Comparison of ENCODE assay signal across 8 mouse cellular contexts in the genomic region with DNA sequence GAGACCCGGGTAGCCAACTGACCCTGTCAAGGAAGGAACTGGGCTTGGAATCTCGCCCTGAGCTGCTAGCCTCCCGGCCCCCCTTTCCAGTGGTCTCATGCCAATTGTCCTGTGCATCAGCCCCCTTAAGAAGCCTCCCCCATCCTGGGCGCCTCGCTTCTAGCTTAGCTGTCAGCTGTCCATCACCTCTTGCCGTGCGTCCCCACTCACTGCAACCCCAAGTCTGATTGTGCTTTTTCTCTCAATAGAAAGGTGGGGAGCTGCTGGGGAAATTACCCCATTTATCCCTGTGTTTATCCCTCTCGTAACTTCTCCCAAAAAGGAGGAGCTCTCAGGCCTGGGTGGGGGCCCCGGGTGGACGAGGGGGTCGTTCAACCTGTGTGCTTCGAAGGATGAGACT. TPM values are rescaled to one million over a fixed set of nuclear protein-coding genes. Genes with fewer than 3 reads are reported as not detected.
DNase-seq lines count a peak whose midpoint lies in the region; ATAC-seq lines count a peak whose summit lies in the region.

No protein-coding gene starts in this region.

- H3K4me2 ChIP-seq in limb, embryonic 13.5 days (replicated peaks): peak overlapping the region; percentile 85

- 0 out of 2 replicates have a peak, but pooled peaks cover 7% of the 10 kb centered on the region for H3K27me3 ChIP-seq in limb, embryonic 13.5 days

- H3K9me3 ChIP-seq in limb, embryonic 13.5 days: no peaks in the 10 kb centered on the region

- WGBS in limb, embryonic 13.5 days: 12% methylated on average over 12 of the region's 12 CpGs

- H3K9ac ChIP-seq in limb, embryonic 13.5 days: peak overlapping the region; percentile 95

- intact Hi-C loops in left cerebral cortex, postnatal 4 days (cut with DNase I): no loop called here

- H3K4me1 ChIP-seq in limb, embryonic 13.5 days: peaks cover 29% of the 10 kb centered on the region

- H3K27ac ChIP-seq in limb, embryonic 13.5 days: peak overlapping the region; percentile 98; the same call in 1 of the 2 replicates

- peak; percentile 39 to 49 for DNase-seq in cerebellum, postnatal 10 days
- DNase-seq in cerebellum, adult 11 months: no peak
- DNase-seq in thymus, postnatal 14 days: peak; percentile 24
- no peak for DNase-seq in thymus, postnatal 25 days
- no peak for DNase-seq in layer of hippocampus, adult 11-12 months (ENCODE audit: low spot score)
- no peak for DNase-seq in gastrocnemius, adult 8-10 months (ENCODE audit: low spot score in 2 of 2)
- DNase-seq in left cerebral cortex, postnatal 4 days: no peak

- ATAC-seq in limb, embryonic 13.5 days (ENCODE audit: low FRiP score, low read depth): no peak

- H3K36me3 ChIP-seq in limb, embryonic 13.5 days: peaks cover 54% of the 10 kb centered on the region

- H3K4me3 ChIP-seq in limb, embryonic 13.5 days: peak overlapping the region; percentile 78

RNA-seq across cellular contexts. Expression of a gene that starts 1.5 kb away (rescaled TPM):
- 12.3 and 12.4 TPM in 2 replicates for polyA plus RNA-seq in limb, embryonic 13.5 days (2015; fragmentation: Nextera tagmentation; extraction: Ambion mirVana)
- 10 to 100 TPM; 14.6 to 17.7 (median 16.2) TPM for total RNA-seq in gastrocnemius, adult 8-10 months (2022)
- 10 to 100 TPM; 82.8 to 83.9 TPM for total RNA-seq in left cerebral cortex, postnatal 4 days (2021)

RNA-seq across cellular contexts. Expression of a gene that starts 5.3 kb away (rescaled TPM):
- polyA plus RNA-seq in limb, embryonic 13.5 days (2015; fragmentation: Nextera tagmentation; extraction: Ambion mirVana): 1.3 and 1.4 TPM in 2 replicates
- not detected for total RNA-seq in gastrocnemius, adult 8-10 months (2022)
- 1 to 10 TPM in 1 of 2 experiments, under 1 TPM in 1; 0.46 to 1.1 TPM for total RNA-seq in left cerebral cortex, postnatal 4 days (2021)

RNA-seq across cellular contexts. Expression of a gene that starts 16.0 kb away (rescaled TPM):
- polyA plus RNA-seq in limb, embryonic 13.5 days (2015; fragmentation: Nextera tagmentation; extraction: Ambion mirVana): 0.22 and 0.31 TPM in 2 replicates
- 1 to 10 TPM; 1.1 to 3.9 (median 2.5) TPM for total RNA-seq in gastrocnemius, adult 8-10 months (2022)
- not detected for total RNA-seq in left cerebral cortex, postnatal 4 days (2021)

RNA-seq across cellular contexts. Expression of a gene that starts 23.2 kb away (rescaled TPM):
- polyA plus RNA-seq in limb, embryonic 13.5 days (2015; fragmentation: Nextera tagmentation; extraction: Ambion mirVana): 169 and 174 TPM in 2 replicates
- 100 to 1,000 TPM; 144 to 161 (median 159) TPM for total RNA-seq in gastrocnemius, adult 8-10 months (2022)
- total RNA-seq in left cerebral cortex, postnatal 4 days (2021): 100 to 1,000 TPM; 199 to 209 TPM

RNA-seq across cellular contexts. Expression of a gene that starts 25.3 kb away (rescaled TPM):
- polyA plus RNA-seq in limb, embryonic 13.5 days (2015; fragmentation: Nextera tagmentation; extraction: Ambion mirVana): 6.6 and 7.6 TPM in 2 replicates
- total RNA-seq in gastrocnemius, adult 8-10 months (2022): under 1 TPM in 2 of 4 experiments, not detected in 2; 0.11 to 0.16 TPM
- 10 to 100 TPM; 13.2 to 15.5 TPM for total RNA-seq in left cerebral cortex, postnatal 4 days (2021)

Comparison
In these comparisons a context has a peak if more than half of its experiments do, and no peak if none do; other contexts are left out.
1. DNase-seq: peak in cerebellum, postnatal 10 days (2 of 2) and thymus, postnatal 14 days (single experiment); none in cerebellum, adult 11 months (single experiment), thymus, postnatal 25 days (single experiment), layer of hippocampus, adult 11-12 months (single experiment), gastrocnemius, adult 8-10 months (0 of 2) and left cerebral cortex, postnatal 4 days (single experiment).
2. RNA of a gene that starts 1.5 kb away (total RNA-seq): 82.8 to 83.9 TPM in left cerebral cortex, postnatal 4 days; 14.6 to 17.7 TPM in gastrocnemius, adult 8-10 months; every median in the first group is over 4 times any median in the second.